Mouse (Mus musculus): Measurements from ENCODE around the gene Hoxd12.

Hoxd12 gene

DNA sequence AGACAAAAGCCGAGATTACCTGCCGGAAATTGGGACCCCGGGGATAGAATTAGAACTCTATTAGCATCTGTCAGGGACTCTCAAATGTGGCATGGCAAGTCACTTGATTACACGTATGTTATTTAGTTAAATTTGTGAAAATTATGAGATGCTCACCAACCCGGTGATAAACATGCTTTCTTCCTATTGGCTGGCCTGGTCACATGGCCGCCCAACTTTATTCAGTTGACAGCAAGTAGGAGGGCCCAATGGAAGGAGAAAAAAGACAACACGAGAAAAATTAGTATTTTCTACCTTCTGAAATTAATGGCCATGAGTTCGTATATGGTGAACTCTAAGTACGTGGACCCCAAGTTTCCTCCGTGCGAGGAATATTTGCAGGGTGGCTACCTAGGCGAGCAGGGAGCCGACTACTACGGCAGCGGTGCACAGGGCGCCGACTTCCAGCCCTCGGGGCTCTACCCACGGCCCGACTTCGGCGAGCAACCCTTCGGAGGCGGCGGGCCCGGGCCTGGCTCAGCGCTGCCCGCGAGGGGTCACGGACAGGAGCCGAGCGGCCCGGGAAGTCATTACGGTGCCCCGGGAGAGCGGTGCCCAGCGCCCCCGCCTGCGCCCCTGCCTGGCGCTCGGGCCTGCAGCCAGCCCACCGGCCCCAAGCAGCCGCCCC is 52.3 kb downstream of the Hoxd12 start:
- DNase-seq (ENCODE audit: extremely low read depth, insufficient read length, low spot score): peak; percentile 32

Data from 3134 (cell line).